Mouse (Mus musculus) left cerebral cortex, adult 2 months (tissue): ENCODE data around the gene Hist1h3c. TPM values are rescaled to one million over a fixed set of nuclear protein-coding genes. Genes with fewer than 3 reads are reported as not detected.
"Not testable (repeated sequence)": the region's sequence is repeated elsewhere in the genome, so short reads cannot be mapped to it uniquely, and the experiment has no call there.

ENCODE experiments used
- DNase-seq, 2 experiments: peaks; one replicate each; pipeline ENCODE4 v3.0.0; 2021 to 2022; ENCODE audit warnings: low spot score in 2 of 2, mixed read lengths in 1 of 2; ENCODE audit errors: extremely low spot score in 1 of 2
- H3K27ac ChIP-seq: fragments of 200-600 bp; 2 replicates; pipeline ENCODE4 v1.8.1; 2022
- H3K4me3 ChIP-seq: fragments of 200-600 bp; 2 replicates; pipeline ENCODE4 v1.8.1; 2022
- CTCF ChIP-seq: fragments of 200-600 bp; IDR thresholded peaks from 2 replicates; pipeline ENCODE4 v1.8.1; 2022; ENCODE audit warnings: antibody characterized with exemption, mild to moderate bottlenecking, moderate library complexity
- intact Hi-C: fragments of 180-260 bp; cut with DNase I; formaldehyde crosslinking; loops from one replicate; pipeline ENCODE4 v1.15.1; 2025
- total RNA-seq, 2 experiments: library from RNA; stranded (reverse); gene quantifications; 2 replicates each; pipeline ENCODE4 v1.2.3; 2021

The Hist1h3c gene
- total RNA-seq, 2 experiments from 2014 or later = 1.0 to 1.3 TPM

- DNase-seq = no peak
- no peak overlapping the region for H3K4me3 ChIP-seq
- intact Hi-C loops = loop anchor here (5.0 kb wide), 2 partner anchors 115 to 1695 kb away; partner anchors contain the start of genes Hist1h1e, Hist1h2ag, Hist1h2be and Hist1h2bj
- TF ChIP-seq CTCF = no peak
- H3K27ac ChIP-seq = no peak overlapping the region
Measured at GRCm38 (mm10) chr13:23737091-23737490, 8.3 kb downstream of the Hist1h3c start.

- no peak for DNase-seq
Measured at GRCm38 (mm10) chr13:23732156-23732804, 13.1 kb downstream of the Hist1h3c start.

GRCm38 (mm10) chr13:23730479-23730878 is 14.9 kb downstream of the Hist1h3c start:
- no peak for DNase-seq
- intact Hi-C loops = no loop called here

More at GRCm38 (mm10) chr13:23732156-23732804, 13.1 kb downstream of the Hist1h3c start:
- H3K27ac ChIP-seq = no peak overlapping the region
- no peak overlapping the region for H3K4me3 ChIP-seq
- TF ChIP-seq CTCF = peak; percentile 86
- intact Hi-C loops = loop anchor here (1.0 kb wide), 1 partner anchor 31 kb away; no protein-coding TSS in a partner anchor

GRCm38 (mm10) chr13:23729706-23730105 is 15.7 kb downstream of the Hist1h3c start:
- H3K27ac ChIP-seq = no peak overlapping the region
- intact Hi-C loops = no loop called here

More at GRCm38 (mm10) chr13:23730479-23730878, 14.9 kb downstream of the Hist1h3c start:
- no peak for TF ChIP-seq CTCF
- no peak overlapping the region for H3K27ac ChIP-seq
- H3K4me3 ChIP-seq = no peak overlapping the region

GRCm38 (mm10) chr13:23729192-23729525 is 16.2 kb downstream of the Hist1h3c start:
- no peak for DNase-seq
- no peak overlapping the region for H3K27ac ChIP-seq
- intact Hi-C loops = no loop called here
- H3K4me3 ChIP-seq = no peak overlapping the region
- no peak for TF ChIP-seq CTCF

More at GRCm38 (mm10) chr13:23729706-23730105, 15.7 kb downstream of the Hist1h3c start:
- DNase-seq = no peak
- no peak overlapping the region for H3K4me3 ChIP-seq
- no peak for TF ChIP-seq CTCF

DNA sequence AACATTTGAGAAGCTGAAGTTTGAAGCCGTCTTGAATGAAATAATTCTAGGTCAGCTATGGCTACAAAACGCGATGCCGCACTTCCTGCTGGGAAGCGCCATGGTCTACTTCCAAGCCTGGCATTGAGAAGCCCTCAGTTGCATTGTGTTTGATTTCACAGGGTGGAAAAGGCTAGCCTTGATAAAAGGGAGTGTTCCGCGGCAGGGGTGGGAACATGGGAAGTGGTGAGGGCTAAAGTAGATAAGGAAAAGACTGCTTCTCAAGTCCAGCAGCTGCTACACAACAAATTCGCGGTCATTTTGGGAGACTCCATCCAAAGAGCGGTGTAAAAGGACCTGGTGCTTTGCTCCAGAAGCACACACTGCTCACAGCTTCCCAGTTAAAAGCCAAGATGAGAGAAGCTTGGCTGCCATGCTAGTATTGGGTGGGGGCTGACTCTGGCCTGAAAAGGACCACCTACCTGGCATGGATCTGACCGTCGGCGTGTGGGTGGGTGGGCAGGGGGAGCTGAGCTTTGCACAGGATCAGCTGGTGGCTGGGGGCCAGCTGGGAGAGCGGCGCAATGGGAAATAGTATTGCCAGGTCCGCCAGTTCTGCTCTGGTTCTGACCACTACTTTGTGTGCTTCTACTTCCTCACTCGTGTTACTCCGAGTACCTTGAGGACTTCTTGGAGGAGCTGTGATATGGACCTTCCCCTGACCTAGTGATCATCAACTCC is 16.8 kb downstream of the Hist1h3c start:
- no peak for DNase-seq
- H3K27ac ChIP-seq = no peak overlapping the region
- H3K4me3 ChIP-seq = no peak overlapping the region
- TF ChIP-seq CTCF = no peak
- intact Hi-C loops = no loop called here

DNA sequence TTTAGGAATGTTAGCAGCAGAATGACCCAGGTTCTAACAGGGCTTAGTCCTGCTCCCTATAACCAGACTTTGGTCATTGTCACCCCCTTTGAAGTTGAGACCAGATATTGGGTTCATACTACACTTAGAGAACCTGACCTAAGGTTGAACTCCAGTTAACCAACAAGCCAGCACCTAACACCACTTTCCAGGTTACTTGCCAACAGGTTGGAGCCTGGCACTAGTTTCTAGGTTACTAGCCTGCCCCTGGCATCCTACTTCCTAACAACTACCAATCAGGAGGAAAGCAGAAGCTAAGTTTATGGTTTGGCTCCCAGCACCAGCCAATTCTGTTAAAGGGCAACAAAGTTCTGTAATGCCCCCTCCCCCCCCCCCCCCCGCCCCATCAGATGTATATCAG is 20.2 kb downstream of the Hist1h3c start:
- no peak for DNase-seq
- no peak overlapping the region for H3K27ac ChIP-seq
- no peak overlapping the region for H3K4me3 ChIP-seq
- TF ChIP-seq CTCF = no peak
- intact Hi-C loops = no loop called here

DNA sequence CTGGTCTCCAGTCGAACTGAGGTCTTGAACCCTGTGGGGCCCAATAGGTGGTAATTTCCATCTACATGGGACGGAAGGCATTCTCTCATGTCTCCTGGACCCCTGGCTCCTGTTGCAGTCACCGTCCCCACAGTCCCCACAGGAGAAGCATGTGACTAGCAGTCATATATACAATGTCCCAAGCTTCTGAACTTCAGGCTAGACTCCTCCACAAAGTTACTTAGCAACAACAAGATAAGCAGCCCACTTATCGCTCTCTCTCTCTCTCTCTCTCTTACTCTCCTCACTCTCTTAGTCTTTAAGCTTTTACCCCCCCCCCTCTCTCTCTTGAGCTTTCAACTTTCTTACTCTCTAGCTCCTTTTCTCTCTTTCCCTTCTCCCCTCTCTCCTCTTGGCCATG is 21.2 kb downstream of the Hist1h3c start:
- intact Hi-C loops = no loop called here
- TF ChIP-seq CTCF = no peak
- H3K4me3 ChIP-seq = no peak overlapping the region
- H3K27ac ChIP-seq = no peak overlapping the region
- no peak for DNase-seq

- H3K27ac ChIP-seq, DNase-seq, H3K4me3 ChIP-seq, intact Hi-C loops: not testable (repeated sequence)
Measured at GRCm38 (mm10) chr13:23717593-23718245, 27.7 kb downstream of the Hist1h3c start.

GRCm38 (mm10) chr13:23717176-23717575 is 28.2 kb downstream of the Hist1h3c start:
- Histone ChIP-seq H3K27ac (no peak overlapping the region), H3K4me3 (no peak overlapping the region)
- intact Hi-C loops = no loop called here
- no peak for TF ChIP-seq CTCF
- no peak for DNase-seq

- H3K27ac ChIP-seq = no peak overlapping the region
- intact Hi-C loops = no loop called here
- no peak for DNase-seq
- TF ChIP-seq CTCF = no peak
- H3K4me3 ChIP-seq = no peak overlapping the region
Measured at GRCm38 (mm10) chr13:23716261-23717042, 28.9 kb downstream of the Hist1h3c start.
